Comparison of ENCODE assay signal across 25 mouse cellular contexts in the genomic region with DNA sequence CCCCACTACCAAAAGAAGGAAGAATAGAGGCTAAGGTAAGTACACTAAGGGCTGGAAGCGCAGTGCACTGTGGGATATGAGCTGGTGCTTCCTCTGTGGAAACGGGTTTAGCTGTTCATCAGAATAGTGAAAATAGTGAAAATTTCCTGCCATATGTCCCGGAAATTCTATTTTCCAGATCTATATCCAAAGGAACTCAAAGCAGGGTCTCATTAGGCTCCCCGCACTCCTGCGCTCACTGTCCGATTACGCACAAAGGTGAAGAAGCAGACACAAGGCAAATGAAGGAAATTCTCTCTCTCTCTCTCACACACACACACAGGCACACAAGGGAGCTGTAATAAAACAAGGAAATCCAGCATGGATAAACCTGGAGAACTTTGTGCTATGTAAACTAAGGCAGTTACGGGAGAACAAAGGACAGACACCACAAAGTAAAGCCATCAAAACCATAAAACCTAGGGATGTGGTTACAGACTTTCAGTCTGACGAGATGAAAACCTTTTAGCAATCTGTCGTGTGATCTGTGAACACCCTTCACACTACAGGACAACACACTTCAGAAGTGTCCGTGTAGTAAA. TPM values are rescaled to one million over a fixed set of nuclear protein-coding genes. Genes with fewer than 3 reads are reported as not detected.
"Had no signal": no experiment of that assay in that cellular context is flagged by ENCODE, and none has a peak within 500 bp of the region (broad histone marks: within the 10 kb centered on the region; RNA-seq: fewer than 3 reads in every experiment).

No protein-coding gene starts in this region.

- H3K36me3 ChIP-seq: heart, embryonic 12.5 days; hindbrain, embryonic 10.5 days; hindbrain, embryonic 12.5 days; kidney, embryonic 15.5 days; limb, embryonic 13.5 days; limb, embryonic 15.5 days; liver, embryonic 12.5 days had no signal

- H3K4me2 ChIP-seq: heart, embryonic 12.5 days; hindbrain, embryonic 12.5 days; hindbrain, embryonic 14.5 days; kidney, embryonic 15.5 days; limb, embryonic 13.5 days; limb, embryonic 15.5 days; liver, embryonic 12.5 days had no signal

- H3K4me3 ChIP-seq: heart, adult 2 months; heart, embryonic 12.5 days; hindbrain, embryonic 10.5 days; hindbrain, embryonic 12.5 days; kidney, embryonic 15.5 days; limb, embryonic 13.5 days; limb, embryonic 15.5 days; liver, embryonic 12.5 days had no signal

- H3K9ac ChIP-seq: heart, embryonic 12.5 days; hindbrain, embryonic 12.5 days; hindbrain, embryonic 14.5 days; kidney, embryonic 15.5 days; limb, embryonic 13.5 days; limb, embryonic 15.5 days; liver, embryonic 12.5 days; liver, embryonic 14.5 days had no signal

- DNase-seq: gastrocnemius, postnatal 10 days; gastrocnemius, postnatal 25 days; heart, adult 2 months; heart, postnatal 10 days; heart, postnatal 4 days; kidney, adult 18-20 months; kidney, adult 8-10 months; kidney, postnatal 25 days; kidney, postnatal 4 days; layer of hippocampus, adult 9-11 months; layer of hippocampus, postnatal 36 days; left cerebral cortex, postnatal 4 days had no signal

- H3K9me3 ChIP-seq: heart, embryonic 12.5 days; hindbrain, embryonic 10.5 days; hindbrain, embryonic 12.5 days; kidney, embryonic 15.5 days; limb, embryonic 13.5 days; limb, embryonic 15.5 days; liver, embryonic 12.5 days had no signal

- H3K27me3 ChIP-seq: heart, embryonic 12.5 days; hindbrain, embryonic 12.5 days; kidney, embryonic 15.5 days; limb, embryonic 13.5 days; limb, embryonic 15.5 days had no signal

- ATAC-seq: hindbrain, embryonic 16.5 days; inflammation-experienced regulatory T-cells, adult 6 months; liver, embryonic 12.5 days had no signal

- H3K4me1 ChIP-seq: hindbrain, embryonic 10.5 days; liver, embryonic 12.5 days had no signal

- H3K27ac ChIP-seq: heart, adult 2 months; hindbrain, embryonic 10.5 days; hindbrain, embryonic 12.5 days; hindbrain, embryonic 14.5 days; kidney, embryonic 15.5 days; kidney, postnatal 0 days; limb, embryonic 13.5 days; limb, embryonic 15.5 days; liver, embryonic 12.5 days; liver, embryonic 14.5 days had no signal

RNA-seq across cellular contexts. Expression of gene Slc2a13, which starts 7.9 kb away (rescaled TPM):
- total RNA-seq: granulocyte monocyte progenitor cell, adult 5-6 weeks had no signal
- polyA plus RNA-seq: inflammation-experienced regulatory T-cells, adult 6 months had no signal
